Mouse (Mus musculus) G1E (cell line): ENCODE measurements around the gene Slc50a1.
A peak's percentile ranks its signal among the peaks of the same experiment; 100 is the strongest.

ENCODE experiments used
- CTCF ChIP-seq: IDR thresholded peaks from 2 replicates; pipeline ENCODE4 v1.5.1; 2012; ENCODE audit warnings: low read depth, low read length, inconsistent platforms, mixed read lengths
- GATA1 ChIP-seq: IDR thresholded peaks from 2 replicates; pipeline ENCODE4 v1.6.1; 2012; ENCODE audit warnings: borderline replicate concordance, low read length, inconsistent platforms, mixed read lengths

DNA sequence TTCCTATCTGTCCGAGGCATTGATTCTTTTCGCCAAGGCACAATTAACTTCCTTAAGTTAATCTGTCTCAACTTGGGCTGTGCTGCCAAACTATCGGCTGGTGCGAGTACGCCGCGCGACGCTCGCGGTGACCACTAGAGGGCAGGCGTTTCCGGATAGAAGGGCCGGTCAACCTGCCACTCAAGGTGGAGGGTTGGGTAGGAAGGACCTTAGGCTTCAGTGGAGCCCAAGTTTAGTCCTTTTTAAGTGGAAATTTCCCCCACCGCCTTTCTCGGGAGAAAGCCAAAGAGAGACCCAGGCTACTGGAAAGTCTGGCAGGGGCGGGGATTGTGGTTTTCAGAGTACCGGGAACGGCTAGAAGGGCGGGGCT lies 42.2 kb downstream of the Slc50a1 start:
- TF ChIP-seq CTCF = peak; percentile 94
- no peak for TF ChIP-seq GATA1
